ENCODE assay signal across 8 mouse cellular contexts in genomic region chr1:58391421-58392267, GRCm38 (mm10). TPM values are rescaled to one million over a fixed set of nuclear protein-coding genes. Genes with fewer than 3 reads are reported as not detected.
DNase-seq lines count a peak whose midpoint lies in the region; ATAC-seq and TF ChIP-seq lines count a peak whose summit lies in the region.

No protein-coding gene starts in this region.

- peak overlapping the region; percentile 62 for H3K4me2 ChIP-seq in forebrain, embryonic 16.5 days (ENCODE audit: low read length)
- H3K4me2 ChIP-seq in liver, embryonic 15.5 days: peak overlapping the region; percentile 77

- ATAC-seq in erythroblast, adult 5-6 weeks (replicated peaks; ENCODE audit: low FRiP score, poor library complexity, severe bottlenecking): no peak
- no peak for ATAC-seq in forebrain, embryonic 16.5 days
- ATAC-seq in liver, embryonic 15.5 days (ENCODE audit: insufficient read depth): no peak

- no peak for TF ChIP-seq CTCF in ES-Bruce4 (IDR thresholded peaks at IDR 0.05; ENCODE audit: low read depth, low read length)

- H3K27ac ChIP-seq in ES-Bruce4 (ENCODE audit: insufficient read depth, low read length): peak overlapping the region; percentile 70; the same call in 1 of the 2 replicates
- peak overlapping the region; percentile 99; the same call in 1 of the 2 replicates for H3K27ac ChIP-seq in forebrain, embryonic 16.5 days (ENCODE audit: low read length)
- H3K27ac ChIP-seq in liver, embryonic 15.5 days (replicated peaks): peak overlapping the region; percentile 96

- intact Hi-C loops in left cerebral cortex, postnatal 4 days (cut with DNase I): no loop called here

- H3K27me3 ChIP-seq in erythroblast, embryonic 14.5 days (ENCODE audit: control insufficient read depth): no peaks in the 10 kb centered on the region
- no peaks in the 10 kb centered on the region for H3K27me3 ChIP-seq in ES-Bruce4 (ENCODE audit: control insufficient read depth, insufficient read depth, low read length, poor library complexity, severe bottlenecking)
- H3K27me3 ChIP-seq in forebrain, embryonic 16.5 days (replicated peaks; ENCODE audit: control insufficient read depth, insufficient read depth, low read length): no peaks in the 10 kb centered on the region
- H3K27me3 ChIP-seq in liver, embryonic 15.5 days: no peaks in the 10 kb centered on the region

- H3K4me1 ChIP-seq in erythroblast, embryonic 14.5 days (ENCODE audit: control insufficient read depth): peaks cover 34% of the 10 kb centered on the region
- H3K4me1 ChIP-seq in ES-Bruce4 (ENCODE audit: control insufficient read depth, insufficient read depth, low read length): no peaks in the 10 kb centered on the region
- peaks cover 22% of the 10 kb centered on the region for H3K4me1 ChIP-seq in forebrain, embryonic 16.5 days (replicated peaks; ENCODE audit: control insufficient read depth, insufficient read depth, low read length)
- peaks cover 30% of the 10 kb centered on the region for H3K4me1 ChIP-seq in liver, embryonic 15.5 days (replicated peaks)

- TF ChIP-seq EP300 in ES-Bruce4 (IDR thresholded peaks at IDR 0.05; ENCODE audit: insufficient read depth, low read depth, low read length): no peak

- H3K9ac ChIP-seq in ES-Bruce4 (ENCODE audit: low read depth, poor library complexity, severe bottlenecking): peak overlapping the region; percentile 98
- peak overlapping the region; percentile 99 for H3K9ac ChIP-seq in forebrain, embryonic 16.5 days (replicated peaks; ENCODE audit: low read depth, low read length)
- H3K9ac ChIP-seq in liver, embryonic 15.5 days: peak overlapping the region; percentile 93

- H3K4me3 ChIP-seq in erythroblast, embryonic 14.5 days (replicated peaks): peak overlapping the region; percentile 92
- H3K4me3 ChIP-seq in ES-Bruce4 (ENCODE audit: low read depth, low read length): peak overlapping the region; percentile 98
- H3K4me3 ChIP-seq in forebrain, embryonic 16.5 days (replicated peaks; ENCODE audit: low read length): peak overlapping the region; percentile 83
- peak overlapping the region; percentile 97 for H3K4me3 ChIP-seq in liver, embryonic 15.5 days (replicated peaks)

- WGBS in forebrain, embryonic 16.5 days: 42% methylated on average over 19 of the region's 19 CpGs
- WGBS in liver, embryonic 15.5 days (ENCODE audit: insufficient replicate concordance): 44% methylated on average over 19 of the region's 19 CpGs

- no peak for DNase-seq in left cerebral cortex, adult 8-10 months (ENCODE audit: low spot score in 2 of 2)
- DNase-seq in right cerebral cortex, postnatal 14 days: no peak
- DNase-seq in left cerebral cortex, postnatal 4 days: no peak

- TF ChIP-seq POLR2A in ES-Bruce4 (IDR thresholded peaks at IDR 0.05; ENCODE audit: insufficient read depth, low read length): no peak

- H3K36me3 ChIP-seq in erythroblast, embryonic 14.5 days (ENCODE audit: control insufficient read depth): peaks cover 21% of the 10 kb centered on the region
- peaks cover 23% of the 10 kb centered on the region for H3K36me3 ChIP-seq in ES-Bruce4 (ENCODE audit: control insufficient read depth, insufficient read depth, low read length, poor library complexity, severe bottlenecking)
- H3K36me3 ChIP-seq in forebrain, embryonic 16.5 days (ENCODE audit: control insufficient read depth, insufficient read depth): peaks cover 15% of the 10 kb centered on the region
- peaks cover 21% of the 10 kb centered on the region for H3K36me3 ChIP-seq in liver, embryonic 15.5 days (replicated peaks)

- H3K9me3 ChIP-seq in erythroblast, embryonic 14.5 days (ENCODE audit: control insufficient read depth, low read length): no peaks in the 10 kb centered on the region
- H3K9me3 ChIP-seq in ES-Bruce4 (replicated peaks; ENCODE audit: control insufficient read depth, insufficient read depth, low read length, poor library complexity, severe bottlenecking): no peaks in the 10 kb centered on the region
- H3K9me3 ChIP-seq in forebrain, embryonic 16.5 days (ENCODE audit: control insufficient read depth, low read length): no peaks in the 10 kb centered on the region
- H3K9me3 ChIP-seq in liver, embryonic 15.5 days (replicated peaks): no peaks in the 10 kb centered on the region

RNA-seq across cellular contexts. Expression of gene Bzw1, which starts 1.1 kb away (rescaled TPM):
- 0.15 and 0.30 TPM in 2 replicates for polyA plus RNA-seq in erythroblast, embryonic 14.5 days (2012)
- total RNA-seq in erythroblast, adult 5-6 weeks (2015; ENCODE audit: low replicate concordance): 53.8 and 57.5 TPM in 2 replicates
- total RNA-seq in erythroblast, adult 5-6 weeks (2017; ENCODE audit: low replicate concordance): 43.8 and 48.4 TPM in 2 replicates
- 298 and 313 TPM in 2 replicates for polyA plus RNA-seq in ES-Bruce4 (2011; ENCODE audit: insufficient read depth, insufficient read length, low read depth, missing spikeins)
- 375 and 410 TPM in 2 replicates for polyA plus RNA-seq in forebrain, embryonic 16.5 days (2015; fragmentation: Nextera tagmentation; extraction: Ambion mirVana)
- 110 and 123 TPM in 2 replicates for polyA plus RNA-seq in liver, embryonic 15.5 days (2015; fragmentation: Nextera tagmentation; extraction: Ambion mirVana)
- total RNA-seq in left cerebral cortex, adult 8-10 months (2022): 100 to 1,000 TPM; 127 to 145 (median 134) TPM
- 100 to 1,000 TPM; 303 to 314 TPM for total RNA-seq in left cerebral cortex, postnatal 4 days (2021)

RNA-seq across cellular contexts. Expression of gene Clk1, which starts 32.2 kb away (rescaled TPM):
- 1.5 and 2.9 TPM in 2 replicates for polyA plus RNA-seq in erythroblast, embryonic 14.5 days (2012)
- 1,350 and 1,470 TPM in 2 replicates for total RNA-seq in erythroblast, adult 5-6 weeks (2015; ENCODE audit: low replicate concordance)
- 1,532 and 1,795 TPM in 2 replicates for total RNA-seq in erythroblast, adult 5-6 weeks (2017; ENCODE audit: low replicate concordance)
- polyA plus RNA-seq in ES-Bruce4 (2011; ENCODE audit: insufficient read depth, insufficient read length, low read depth, missing spikeins): 201 and 216 TPM in 2 replicates
- 192 and 208 TPM in 2 replicates for polyA plus RNA-seq in forebrain, embryonic 16.5 days (2015; fragmentation: Nextera tagmentation; extraction: Ambion mirVana)
- 79.8 TPM in 2 replicates for polyA plus RNA-seq in liver, embryonic 15.5 days (2015; fragmentation: Nextera tagmentation; extraction: Ambion mirVana)
- total RNA-seq in left cerebral cortex, adult 8-10 months (2022): 100 to 1,000 TPM in 3 of 4 experiments, 10 to 100 TPM in 1; 80.9 to 126 (median 112) TPM
- 100 to 1,000 TPM; 103 TPM for total RNA-seq in left cerebral cortex, postnatal 4 days (2021)

RNA-seq across cellular contexts. Expression of gene Nif3l1, which starts 53.3 kb away (rescaled TPM):
- polyA plus RNA-seq in erythroblast, embryonic 14.5 days (2012): 0.08 and 0.25 TPM in 2 replicates
- total RNA-seq in erythroblast, adult 5-6 weeks (2015; ENCODE audit: low replicate concordance): 0.77 and 13.4 TPM in 2 replicates
- total RNA-seq in erythroblast, adult 5-6 weeks (2017; ENCODE audit: low replicate concordance): 5.0 and 8.9 TPM in 2 replicates
- 43.0 and 43.3 TPM in 2 replicates for polyA plus RNA-seq in ES-Bruce4 (2011; ENCODE audit: insufficient read depth, insufficient read length, low read depth, missing spikeins)
- 65.8 and 68.1 TPM in 2 replicates for polyA plus RNA-seq in forebrain, embryonic 16.5 days (2015; fragmentation: Nextera tagmentation; extraction: Ambion mirVana)
- 13.2 and 13.9 TPM in 2 replicates for polyA plus RNA-seq in liver, embryonic 15.5 days (2015; fragmentation: Nextera tagmentation; extraction: Ambion mirVana)
- total RNA-seq in left cerebral cortex, adult 8-10 months (2022): 10 to 100 TPM; 15.6 to 19.3 (median 18.0) TPM
- 10 to 100 TPM; 27.3 to 32.4 TPM for total RNA-seq in left cerebral cortex, postnatal 4 days (2021)

RNA-seq across cellular contexts. Expression of gene Ppil3, which starts 53.6 kb away (rescaled TPM):
- polyA plus RNA-seq in erythroblast, embryonic 14.5 days (2012): 0.40 and 0.43 TPM in 2 replicates
- 15.6 and 18.4 TPM in 2 replicates for total RNA-seq in erythroblast, adult 5-6 weeks (2015; ENCODE audit: low replicate concordance)
- 7.2 and 13.4 TPM in 2 replicates for total RNA-seq in erythroblast, adult 5-6 weeks (2017; ENCODE audit: low replicate concordance)
- 56.1 and 59.9 TPM in 2 replicates for polyA plus RNA-seq in ES-Bruce4 (2011; ENCODE audit: insufficient read depth, insufficient read length, low read depth, missing spikeins)
- 54.1 and 61.4 TPM in 2 replicates for polyA plus RNA-seq in forebrain, embryonic 16.5 days (2015; fragmentation: Nextera tagmentation; extraction: Ambion mirVana)
- 20.3 and 20.5 TPM in 2 replicates for polyA plus RNA-seq in liver, embryonic 15.5 days (2015; fragmentation: Nextera tagmentation; extraction: Ambion mirVana)
- 10 to 100 TPM; 27.1 to 32.2 (median 29.8) TPM for total RNA-seq in left cerebral cortex, adult 8-10 months (2022)
- total RNA-seq in left cerebral cortex, postnatal 4 days (2021): 10 to 100 TPM; 38.8 to 39.5 TPM

Comparison
In these comparisons a context has a peak if more than half of its experiments do, and no peak if none do; other contexts are left out.
1. RNA of gene Bzw1, which starts 1.1 kb away (polyA plus RNA-seq): 375 to 410 TPM in forebrain, embryonic 16.5 days, 298 to 313 TPM in ES-Bruce4 and 110 to 123 TPM in liver, embryonic 15.5 days; 0.15 to 0.30 TPM in erythroblast, embryonic 14.5 days; every median in the first group is over 10 times any median in the second.
2. RNA of gene Clk1, which starts 32.2 kb away (polyA plus RNA-seq): 201 to 216 TPM in ES-Bruce4, 192 to 208 TPM in forebrain, embryonic 16.5 days and 79.8 TPM in liver, embryonic 15.5 days; 1.5 to 2.9 TPM in erythroblast, embryonic 14.5 days; every median in the first group is over 10 times any median in the second.
3. RNA of gene Nif3l1, which starts 53.3 kb away (polyA plus RNA-seq): 65.8 to 68.1 TPM in forebrain, embryonic 16.5 days, 43.0 to 43.3 TPM in ES-Bruce4 and 13.2 to 13.9 TPM in liver, embryonic 15.5 days; 0.08 to 0.25 TPM in erythroblast, embryonic 14.5 days; every median in the first group is over 10 times any median in the second.
4. Peak in every context shown above with its lines, with median percentiles within 50 percentile points of each other: H3K4me3 ChIP-seq, H3K27ac ChIP-seq and H3K9ac ChIP-seq.